Mouse (Mus musculus) olfactory bulb, adult 2 months (tissue): ENCODE measurements around the gene Pknox2. TPM values are rescaled to one million over a fixed set of nuclear protein-coding genes. Genes with fewer than 3 reads are reported as not detected.

Source experiments
- H3K27ac ChIP-seq: fragments of 200-500 bp; 2 replicates; pipeline ENCODE4 v1.5.1; 2012; ENCODE audit warnings: low read depth, low read length; ENCODE audit not compliant: insufficient read depth
- H3K4me1 ChIP-seq: fragments of 200-500 bp; 2 replicates; pipeline ENCODE4 v1.6.1; 2012; ENCODE audit warnings: low read length; ENCODE audit not compliant: control insufficient read depth, insufficient read depth
- H3K4me3 ChIP-seq: fragments of 200-500 bp; 2 replicates; pipeline ENCODE4 v1.5.1; 2012; ENCODE audit warnings: mild to moderate bottlenecking, low read depth, low read length, moderate library complexity; ENCODE audit not compliant: insufficient read depth
- CTCF ChIP-seq: fragments of 200-500 bp; IDR thresholded peaks from 2 replicates; pipeline ENCODE4 v1.5.1; 2012; ENCODE audit warnings: low read depth, mild to moderate bottlenecking, low read length, moderate library complexity; ENCODE audit not compliant: insufficient read depth
- POLR2A ChIP-seq: fragments of 200-500 bp; IDR thresholded peaks from 2 replicates; pipeline ENCODE4 v1.6.1; 2012; ENCODE audit warnings: mild to moderate bottlenecking, low read depth, low read length, moderate library complexity; ENCODE audit not compliant: insufficient read depth
- WGBS: fragments of 180-500 bp; shearing (Covaris S2); methylation state at CpG from one replicate; pipeline ENCODE4 v1.1.7; 2018; 5-methylcytosine and 5-hydroxymethylcytosine counted together
- polyA plus RNA-seq: library from polyadenylated mRNA; stranded (reverse); fragments of >200 nt; gene quantifications from 2 replicates; pipeline ENCODE4 v1.2.4, GENCODE M21; 2012; ENCODE audit warnings: low replicate concordance; ENCODE audit not compliant: missing spikeins, insufficient read depth, insufficient read length

Pknox2 gene
- polyA plus RNA-seq, 1 experiment: not detected

GRCm38 (mm10) chr9:37051669-37052068, 95.5 kb downstream of the Pknox2 start:
- TF ChIP-seq CTCF: no peak
- TF ChIP-seq POLR2A: no peak
- Histone ChIP-seq H3K4me1 (peaks cover 15% of the 10 kb centered on the region), H3K4me3 (no peak overlapping the region), H3K27ac (no peak overlapping the region)
- WGBS: 91% methylated on average over 4 of the region's 4 CpGs

- Histone ChIP-seq H3K27ac (no peak overlapping the region), H3K4me3 (no peak overlapping the region), H3K4me1 (no peaks in the 10 kb centered on the region)
- WGBS: 76% methylated on average over 5 of the region's 5 CpGs
- TF ChIP-seq CTCF (no peak), POLR2A (no peak)
These were observed 99.7 kb downstream of the Pknox2 start for GRCm38 (mm10) chr9:37047490-37047889.

DNA sequence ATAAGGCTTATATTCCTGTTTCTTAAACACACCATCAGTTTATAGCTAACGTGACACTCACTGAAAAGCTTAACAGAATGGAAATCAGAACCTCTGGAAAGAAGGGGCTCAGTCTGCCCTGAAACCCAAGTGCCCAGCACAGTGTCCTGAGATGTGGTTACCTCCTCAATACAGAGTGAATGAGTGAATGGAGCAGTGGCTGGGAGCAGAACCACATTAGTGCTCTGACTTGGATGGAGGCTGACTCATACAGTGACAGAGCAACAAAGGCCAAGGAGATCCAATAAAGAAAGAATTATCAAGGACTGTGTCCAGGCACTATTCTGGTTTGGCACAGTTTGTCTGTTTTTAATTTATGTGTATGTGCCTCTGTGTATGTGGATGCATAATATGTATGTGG, 101.3 kb downstream of the Pknox2 start:
- H3K4me1 ChIP-seq: no peaks in the 10 kb centered on the region
- 75% methylated on average over 1 of the region's 1 CpGs for WGBS

DNA sequence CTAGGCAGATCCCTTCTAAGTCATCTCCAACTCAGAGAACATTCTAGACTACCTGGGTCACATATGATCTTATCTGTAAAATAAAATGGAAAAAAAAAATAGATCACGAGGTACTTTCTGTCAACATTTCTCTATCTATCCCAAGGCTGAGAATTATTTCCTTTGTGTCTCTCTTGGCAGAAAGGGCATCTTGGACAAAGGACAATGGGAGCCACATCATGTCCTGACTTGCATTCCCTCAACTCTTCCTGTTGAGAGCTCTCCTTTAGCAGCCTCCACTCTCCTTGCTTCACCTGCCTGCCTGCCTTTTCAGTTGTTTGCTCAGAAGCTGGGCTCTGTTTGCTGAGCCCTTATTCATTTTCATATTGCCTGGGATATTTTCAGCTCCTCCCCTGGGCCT, 103.0 kb downstream of the Pknox2 start:
- no peak for TF ChIP-seq POLR2A
- TF ChIP-seq CTCF: no peak
- 91% methylated on average over 1 of the region's 1 CpGs for WGBS
- H3K4me3 ChIP-seq: no peak overlapping the region
- H3K4me1 ChIP-seq: no peaks in the 10 kb centered on the region
- no peak overlapping the region for H3K27ac ChIP-seq

More for the DNA sequence above, 101.3 kb downstream of the Pknox2 start:
- TF ChIP-seq POLR2A: no peak
- no peak for TF ChIP-seq CTCF
- no peak overlapping the region for H3K4me3 ChIP-seq
- no peak overlapping the region for H3K27ac ChIP-seq

DNA sequence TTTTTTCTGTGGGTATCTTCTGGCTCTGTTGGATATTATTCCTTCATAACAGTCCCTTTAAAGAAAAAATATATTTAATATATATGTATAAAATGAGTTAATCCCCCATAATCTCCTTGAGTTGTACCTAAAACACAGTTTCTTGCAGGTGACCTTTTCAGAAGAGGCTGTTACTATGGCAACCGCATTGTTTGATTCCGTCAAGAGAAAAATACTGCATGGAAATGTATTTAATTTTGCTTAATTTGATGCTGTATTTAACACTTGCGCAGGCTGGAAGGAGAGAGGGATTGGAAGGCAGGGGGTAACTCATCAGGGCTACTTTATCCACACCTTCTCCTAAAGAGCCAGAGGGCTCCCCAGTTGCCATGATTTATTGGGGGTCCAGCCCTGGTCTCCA, 108.3 kb downstream of the Pknox2 start:
- TF ChIP-seq CTCF (no peak), POLR2A (no peak)
- Histone ChIP-seq H3K4me3 (no peak overlapping the region), H3K4me1 (peaks cover 3% of the 10 kb centered on the region; the same call in 1 of the 2 replicates), H3K27ac (0 out of 2 replicates have a peak overlapping the region, but pooled peaks have one; percentile 6)
- WGBS: 59% methylated on average over 3 of the region's 3 CpGs

- no peak overlapping the region for H3K27ac ChIP-seq
- H3K4me3 ChIP-seq: no peak overlapping the region
- TF ChIP-seq POLR2A (no peak), CTCF (no peak)
- H3K4me1 ChIP-seq: peaks cover 3% of the 10 kb centered on the region; the same call in 1 of the 2 replicates
- WGBS: 36% methylated on average over 7 of the region's 7 CpGs
These were observed 108.8 kb downstream of the Pknox2 start for GRCm38 (mm10) chr9:37038445-37038844.

GRCm38 (mm10) chr9:37037405-37037804, 109.8 kb downstream of the Pknox2 start:
- TF ChIP-seq POLR2A (no peak), CTCF (no peak)
- H3K27ac ChIP-seq: no peak overlapping the region
- peaks cover 3% of the 10 kb centered on the region; the same call in 1 of the 2 replicates for H3K4me1 ChIP-seq
- no peak overlapping the region for H3K4me3 ChIP-seq
- 79% methylated on average over 12 of the region's 12 CpGs for WGBS

- no peak overlapping the region for H3K27ac ChIP-seq
- no peak for TF ChIP-seq POLR2A
- no peak for TF ChIP-seq CTCF
- 97% methylated on average over 3 of the region's 3 CpGs for WGBS
- no peak overlapping the region for H3K4me3 ChIP-seq
- H3K4me1 ChIP-seq: peaks cover 14% of the 10 kb centered on the region
These were observed 112.0 kb downstream of the Pknox2 start for GRCm38 (mm10) chr9:37035248-37035647.

DNA sequence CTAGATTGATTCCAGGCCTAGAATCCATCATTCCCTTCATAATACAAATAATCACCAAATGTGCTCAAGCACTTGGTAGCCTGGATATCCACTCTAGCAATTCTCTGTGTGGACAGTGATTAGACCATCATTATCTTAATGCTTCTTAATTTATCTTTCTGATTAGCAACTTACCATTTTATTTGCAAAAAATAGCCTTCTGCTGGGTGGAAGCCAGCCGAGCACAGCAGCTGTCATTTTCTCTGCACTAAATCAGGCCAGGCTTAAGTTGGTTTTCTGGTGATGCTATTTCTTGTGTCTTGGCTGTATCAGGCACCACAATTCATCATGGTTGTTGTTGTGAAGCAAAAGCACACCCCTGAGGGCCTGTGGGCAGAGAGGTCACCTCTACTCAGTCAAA, 112.9 kb downstream of the Pknox2 start:
- H3K4me3 ChIP-seq: no peak overlapping the region
- no peak overlapping the region for H3K27ac ChIP-seq
- TF ChIP-seq POLR2A: no peak
- no peak for TF ChIP-seq CTCF
- peaks cover 15% of the 10 kb centered on the region for H3K4me1 ChIP-seq
- WGBS: 68% methylated on average over 1 of the region's 1 CpGs
